Mouse (Mus musculus) cerebellum, adult (tissue): ENCODE data around the gene Erich2.
A peak's percentile ranks its signal among the peaks of the same experiment; 100 is the strongest.
"Not testable (repeated sequence)": the region's sequence is repeated elsewhere in the genome, so short reads cannot be mapped to it uniquely, and the experiment has no call there.

Experiments used
- ATAC-seq: cut with Nextera tagmentation; 2 replicates; pipeline ENCODE4 v1.9.2; 2017; ENCODE audit warnings: mild to moderate bottlenecking, moderate library complexity, mixed read lengths; ENCODE audit not compliant: insufficient number of reproducible peaks, low FRiP score, low TSS enrichment

Gene Erich2

DNA sequence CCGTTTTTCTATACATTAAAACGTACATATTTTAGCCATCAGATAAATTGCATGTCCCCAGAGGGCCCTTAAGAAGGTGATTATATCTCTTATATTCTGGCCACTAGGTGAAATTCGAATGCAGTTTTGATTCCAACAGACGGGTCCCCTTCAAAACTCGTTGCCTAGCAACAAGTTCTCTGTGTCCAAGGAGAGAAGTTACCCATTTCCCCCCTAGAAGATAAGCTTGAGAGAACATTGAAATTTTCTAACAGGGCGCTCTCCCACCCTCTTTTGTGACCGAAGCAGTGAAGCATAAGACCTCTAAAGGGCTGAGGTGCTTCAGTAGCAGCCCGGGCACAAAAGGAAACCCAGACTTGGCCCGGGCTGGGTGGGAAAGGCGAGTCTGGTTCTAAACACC, at the start of gene Erich2:
Erich2 (plus strand) TSS at position 324 of the 400 bp plus-strand sequence.
- no peak for ATAC-seq

DNA sequence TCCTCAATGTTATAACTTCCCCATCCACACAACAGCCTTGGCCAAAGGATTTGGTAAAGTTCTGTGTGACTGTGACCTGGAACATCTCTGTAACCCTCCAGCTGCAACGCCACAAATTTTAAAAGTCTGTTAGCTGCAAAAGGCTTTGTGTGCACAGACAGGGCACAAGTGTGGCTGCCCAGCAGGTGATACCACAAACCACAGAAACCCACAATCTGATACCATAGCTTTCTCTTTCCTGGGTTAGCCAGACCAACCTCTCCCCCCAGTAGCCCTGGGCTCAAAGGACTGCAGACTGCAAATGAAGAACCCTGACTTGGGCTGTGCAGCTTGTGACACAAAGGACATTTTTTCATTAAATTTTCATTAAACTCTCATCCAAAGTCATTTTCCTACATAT, 45.0 kb upstream of the Erich2 start:
- ATAC-seq: no peak

DNA sequence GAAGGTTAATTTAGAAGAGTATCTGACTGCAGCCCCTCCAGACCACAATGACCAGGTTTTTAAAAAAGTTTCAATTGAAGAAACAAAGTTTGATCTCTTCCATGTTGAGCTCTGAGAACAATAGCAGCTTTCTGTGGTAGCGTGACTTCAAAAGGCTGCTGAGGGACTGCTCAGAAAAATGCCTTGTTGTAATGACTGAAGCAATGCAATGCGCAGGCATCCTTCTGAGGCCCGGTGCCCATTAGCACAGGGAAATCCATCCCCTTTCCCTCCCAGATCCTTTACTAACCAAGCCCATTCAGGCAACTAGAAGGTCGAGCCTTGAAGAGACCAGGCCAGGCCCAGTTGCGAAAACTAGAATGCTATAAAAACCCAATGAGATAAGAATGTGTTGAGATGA, 37.5 kb upstream of the Erich2 start:
- no peak for ATAC-seq

DNA sequence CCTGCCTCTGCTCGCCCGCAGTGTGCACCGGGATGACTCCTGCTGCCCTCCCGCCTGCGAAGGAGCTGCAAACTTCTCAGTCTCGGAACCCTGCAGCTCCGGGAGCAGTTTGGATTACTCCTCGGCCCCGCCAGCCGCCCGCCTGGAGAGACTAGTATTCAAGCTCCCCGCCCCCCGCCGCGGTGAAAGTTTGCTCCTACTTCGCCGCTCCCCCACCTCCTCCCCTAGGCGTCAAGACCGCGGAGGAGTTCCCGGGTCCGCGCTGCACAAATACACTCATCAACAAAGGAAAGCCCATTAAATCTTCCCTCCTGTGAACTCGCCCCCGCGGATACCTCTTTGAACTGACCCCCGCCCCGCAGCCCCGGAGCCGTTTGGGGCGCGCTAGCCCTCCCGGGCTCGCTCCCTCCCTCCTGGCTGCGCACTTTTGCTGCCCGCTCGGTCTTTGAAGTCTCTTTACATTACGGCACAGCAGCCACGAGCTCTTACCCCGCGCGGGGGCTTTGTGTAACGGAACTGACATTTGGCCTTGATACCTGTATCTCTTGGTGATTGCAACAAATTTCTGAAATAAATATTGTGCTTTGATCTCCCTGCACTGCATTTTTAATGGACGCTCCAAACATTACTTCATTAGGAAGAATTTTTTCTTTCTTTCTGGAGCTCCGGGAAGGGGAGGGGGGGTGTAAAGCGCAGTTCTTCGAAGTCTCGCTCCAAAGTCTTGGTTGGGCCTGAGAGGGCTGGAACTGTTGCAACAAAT, 36.6 kb upstream of the Erich2 start:
- no peak for ATAC-seq

DNA sequence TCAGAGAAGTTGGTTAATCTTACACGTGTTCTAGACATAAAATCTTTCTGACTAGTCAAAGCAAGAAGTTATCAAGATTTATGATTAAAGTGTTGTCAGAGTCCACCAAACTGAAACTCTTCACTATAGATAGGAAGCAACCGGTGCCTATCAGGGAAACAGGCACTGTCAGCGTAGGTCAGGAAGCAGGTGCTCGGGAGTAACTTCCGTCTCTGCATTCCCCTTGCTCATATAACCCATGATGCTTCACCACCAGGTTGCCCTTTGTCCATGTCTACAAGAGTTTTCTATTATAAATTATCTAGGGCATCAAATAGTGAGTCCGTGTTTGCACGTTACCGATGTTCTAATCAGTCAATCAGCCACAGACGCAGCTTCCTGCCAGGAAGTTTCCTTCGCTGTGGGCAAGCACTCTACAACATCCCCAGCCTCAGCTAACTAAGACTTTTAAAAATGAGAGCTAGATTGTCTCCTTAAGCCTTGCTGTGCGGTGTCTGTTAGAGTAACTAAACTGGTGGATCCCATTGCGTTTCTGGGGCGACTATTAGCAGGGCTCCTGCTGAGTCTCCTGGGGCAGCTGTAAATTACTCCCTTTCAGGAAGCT, 10.8 kb upstream of the Erich2 start:
- ATAC-seq: no peak

DNA sequence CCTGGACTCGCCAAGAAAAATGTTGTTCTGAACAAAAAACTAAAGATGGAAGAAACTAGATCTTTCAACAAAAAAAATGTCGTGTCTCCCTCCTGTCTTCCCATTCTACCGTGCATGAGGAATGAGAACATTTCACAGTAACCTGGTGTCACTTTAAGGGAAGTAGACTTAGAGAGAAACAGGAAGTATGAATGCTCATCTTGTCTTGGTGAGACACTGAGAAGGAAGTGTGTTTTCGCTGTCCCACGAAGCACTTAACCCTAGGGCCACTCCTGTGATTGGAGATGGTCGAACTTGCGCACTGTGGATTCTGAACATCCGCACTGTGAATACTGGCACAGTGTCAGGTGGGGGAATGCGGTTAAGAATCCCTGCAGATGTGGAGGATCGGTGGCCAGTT, 5.2 kb upstream of the Erich2 start:
- ATAC-seq: no peak

DNA sequence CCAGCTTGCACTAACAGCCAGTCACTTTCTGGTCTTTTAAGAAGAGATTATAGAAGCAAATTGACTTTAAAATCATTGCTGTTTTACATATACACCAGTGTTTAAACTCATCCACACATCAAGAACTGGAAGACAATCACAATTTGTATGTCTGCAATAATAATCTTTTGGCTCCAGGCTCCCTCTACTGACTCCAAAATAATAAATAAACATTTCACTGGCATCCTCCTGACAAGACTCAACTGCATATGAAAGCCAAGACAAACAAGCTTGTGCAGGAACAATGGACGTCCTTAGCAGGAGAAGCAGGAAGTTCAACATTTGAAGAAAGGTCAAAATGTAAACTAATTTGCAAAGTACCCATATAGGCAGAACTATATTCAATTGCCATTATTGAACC, 3.4 kb upstream of the Erich2 start:
- no peak for ATAC-seq

DNA sequence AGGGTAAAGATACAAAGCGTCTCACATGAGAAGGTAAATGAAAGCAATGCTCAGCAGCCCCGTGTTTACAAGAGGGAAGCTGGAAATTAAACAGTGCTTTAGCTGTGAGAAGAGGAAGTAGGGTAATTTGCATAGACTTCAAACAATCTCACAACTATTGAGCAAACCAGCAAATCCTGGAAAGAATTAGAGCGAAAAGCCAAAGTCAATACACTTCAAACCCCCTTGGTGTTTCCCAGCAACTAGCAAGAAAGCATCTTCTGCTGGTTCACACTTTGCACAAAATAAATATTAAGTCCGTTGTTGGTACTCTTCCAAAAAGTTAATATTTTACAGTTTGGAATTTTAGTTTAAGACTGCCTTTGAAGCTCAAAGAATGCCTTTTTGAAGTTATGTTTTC, 2.7 kb upstream of the Erich2 start:
- no peak for ATAC-seq

DNA sequence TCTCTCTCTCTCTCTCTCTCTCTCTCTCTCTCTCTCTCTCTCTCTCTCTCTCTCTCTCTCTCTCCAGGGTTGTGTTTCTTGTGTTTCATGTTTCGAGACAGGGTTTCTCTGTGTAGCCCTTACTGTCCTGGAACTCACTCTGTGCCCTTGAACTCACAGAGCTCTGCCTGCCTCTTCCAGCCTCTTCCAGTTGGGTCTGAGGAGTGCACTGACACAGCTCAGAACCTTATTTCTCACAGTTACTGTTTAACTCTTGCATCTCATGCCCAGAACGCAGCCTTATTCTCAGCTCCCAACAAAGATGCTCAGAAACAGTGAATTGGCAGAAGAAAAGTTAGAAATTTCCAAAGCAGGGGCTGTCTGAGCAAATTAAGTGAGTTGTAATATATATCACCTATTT, 2.2 kb upstream of the Erich2 start:
- no peak for ATAC-seq

DNA sequence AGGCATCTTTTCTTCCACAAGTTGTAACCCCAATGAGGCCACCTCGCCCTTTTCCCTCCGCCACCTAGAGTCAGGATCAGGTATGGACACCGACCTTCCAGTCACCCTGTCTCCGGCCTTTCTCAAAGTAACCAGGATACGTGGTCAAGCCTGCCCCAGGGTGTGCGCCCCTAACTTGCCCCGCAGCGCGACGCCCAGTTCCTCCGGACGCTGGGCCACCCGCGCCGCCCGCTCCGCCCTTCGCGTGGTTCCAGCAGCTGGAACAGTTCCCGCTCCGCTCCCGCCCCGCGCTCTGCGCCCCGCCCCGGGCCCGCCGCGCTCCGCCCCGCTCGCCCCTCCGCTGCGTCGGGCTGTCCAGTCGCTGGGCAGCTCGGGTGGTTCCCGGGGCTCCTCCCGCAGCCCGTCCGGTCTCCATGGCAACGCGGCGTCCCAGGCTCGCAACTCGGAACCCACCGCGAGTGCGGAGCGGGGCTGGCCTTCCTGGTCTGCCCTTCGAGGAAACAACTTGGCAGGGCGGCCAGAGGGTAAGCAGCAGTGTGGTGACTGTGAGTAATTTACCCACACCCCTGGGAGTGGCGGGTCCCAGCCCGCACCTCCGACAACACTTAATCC, 508 bp downstream of the Erich2 start:
- peak; percentile 82 for ATAC-seq

DNA sequence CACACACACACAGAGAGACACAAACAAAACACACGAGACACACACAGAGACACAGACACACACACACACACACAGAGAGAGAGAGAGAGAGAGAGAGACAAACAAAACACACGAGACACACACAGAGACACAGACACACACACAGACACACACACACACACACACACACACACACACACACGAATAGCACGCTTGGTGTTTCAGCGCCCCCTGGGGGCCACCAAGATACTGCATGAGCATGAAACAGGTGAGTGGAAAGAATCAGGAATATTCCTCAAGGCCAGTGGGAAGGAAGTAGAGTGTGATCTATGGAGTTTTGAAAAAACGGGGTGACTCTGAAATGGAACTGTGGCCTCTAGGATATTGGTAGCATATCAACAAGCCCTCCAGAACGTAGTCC, 29.7 kb downstream of the Erich2 start:
- ATAC-seq: not testable (repeated sequence)

DNA sequence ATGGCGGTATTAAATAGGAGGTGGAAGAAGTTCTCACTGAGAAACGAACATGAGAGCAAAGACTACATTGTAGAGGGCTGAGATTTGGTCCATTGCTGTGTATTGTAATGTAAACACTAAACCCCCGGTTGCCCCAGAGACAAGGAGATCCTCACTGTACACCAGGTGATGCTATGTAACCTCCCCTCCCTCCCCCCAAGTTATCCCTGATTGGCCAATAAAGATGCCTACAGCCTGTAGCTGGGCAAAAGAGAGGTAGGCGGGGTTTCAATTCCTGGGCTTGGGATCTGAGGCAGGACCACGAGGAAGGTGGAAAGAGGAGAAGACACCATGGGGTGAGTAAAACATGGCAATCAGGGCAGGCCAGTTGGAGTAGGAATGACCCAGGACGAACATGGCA, 42.1 kb downstream of the Erich2 start:
- no peak for ATAC-seq

DNA sequence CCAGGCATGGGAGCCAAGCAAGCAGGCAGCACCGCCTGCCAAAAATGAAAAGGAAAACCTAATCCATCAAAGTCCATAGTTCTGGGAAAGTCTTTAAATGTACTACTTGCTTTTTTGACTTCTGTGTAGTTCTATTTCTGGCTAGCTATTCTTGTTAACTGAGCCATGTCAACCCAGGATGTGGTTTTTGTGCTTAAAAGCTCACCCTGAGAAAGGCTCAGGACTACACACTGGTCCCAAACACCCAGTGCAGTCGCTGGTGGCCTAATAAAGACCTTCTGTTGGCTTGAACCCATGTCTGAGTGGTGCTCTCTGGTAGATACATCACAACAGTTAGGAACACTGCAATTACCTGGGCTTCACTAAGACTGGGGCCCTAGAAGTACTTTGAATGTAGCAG, 42.8 kb downstream of the Erich2 start:
- no peak for ATAC-seq

DNA sequence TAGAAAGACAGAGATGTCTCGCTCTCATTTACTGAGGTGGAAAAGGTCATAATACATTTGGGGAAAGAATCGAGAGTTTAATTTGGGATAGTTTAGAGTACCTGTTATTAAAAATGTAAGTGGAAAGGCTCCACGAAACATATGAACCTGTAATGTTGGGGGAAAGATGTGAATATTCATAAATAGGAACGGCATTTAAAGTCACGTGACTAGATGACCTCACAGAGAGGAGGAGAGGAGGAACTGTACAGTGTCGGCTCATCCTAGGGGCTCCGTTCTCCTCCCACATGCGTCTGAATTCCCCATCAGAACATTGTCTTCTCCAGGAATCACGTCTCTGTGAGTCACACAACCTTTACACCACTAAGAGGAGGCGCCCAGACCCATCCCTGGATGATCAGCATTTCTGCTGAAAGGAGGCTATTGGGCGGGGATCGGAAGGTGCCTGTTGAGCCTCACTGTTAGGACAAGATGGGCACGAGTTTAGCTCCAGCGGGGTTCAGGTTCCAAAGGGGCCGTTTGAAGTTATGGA, 43.5 kb downstream of the Erich2 start:
- no peak for ATAC-seq

DNA sequence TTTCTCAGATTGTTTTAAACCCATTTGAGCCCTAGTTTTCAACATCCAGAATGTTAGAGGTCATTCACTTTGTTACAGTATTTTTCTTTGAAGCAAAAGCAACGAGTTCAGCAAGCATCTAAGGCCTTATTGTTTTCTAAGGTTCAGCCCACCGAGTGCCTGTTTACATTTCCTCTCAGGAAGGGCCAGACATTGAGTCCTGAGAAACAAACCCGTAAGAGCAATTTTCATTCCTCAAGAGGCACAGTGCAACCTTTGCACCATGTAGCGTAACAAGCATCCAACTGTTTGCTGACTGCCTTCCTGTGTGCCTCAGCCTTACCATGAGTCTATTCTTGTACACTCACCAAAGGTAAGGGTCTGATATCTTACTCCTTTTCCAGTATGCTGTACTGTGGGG, 44.2 kb downstream of the Erich2 start, which contains the start of gene Gad1:
Gad1 (plus strand) TSS at position 301 of the 400 bp plus-strand sequence.
- no peak for ATAC-seq

DNA sequence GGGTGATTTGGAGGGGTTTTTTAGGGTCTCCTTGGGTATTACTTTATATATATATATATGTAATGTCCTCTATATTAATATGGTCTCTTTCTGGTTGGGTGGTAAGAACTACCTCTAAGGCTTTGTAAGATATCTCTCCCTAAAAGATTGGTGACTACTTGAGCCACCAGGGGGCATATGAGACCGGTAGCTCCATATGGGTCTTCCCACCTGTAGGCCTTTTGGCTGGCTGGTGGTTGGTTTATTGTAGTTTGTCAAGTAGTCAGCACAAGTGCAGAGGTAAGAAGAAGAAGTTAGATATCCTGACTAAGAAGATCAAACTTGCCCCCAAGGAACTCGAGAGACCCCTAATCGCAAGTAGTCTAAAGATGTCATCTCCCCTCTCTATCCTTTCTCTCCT, 45.2 kb downstream of the Erich2 start:
- ATAC-seq: no peak

DNA sequence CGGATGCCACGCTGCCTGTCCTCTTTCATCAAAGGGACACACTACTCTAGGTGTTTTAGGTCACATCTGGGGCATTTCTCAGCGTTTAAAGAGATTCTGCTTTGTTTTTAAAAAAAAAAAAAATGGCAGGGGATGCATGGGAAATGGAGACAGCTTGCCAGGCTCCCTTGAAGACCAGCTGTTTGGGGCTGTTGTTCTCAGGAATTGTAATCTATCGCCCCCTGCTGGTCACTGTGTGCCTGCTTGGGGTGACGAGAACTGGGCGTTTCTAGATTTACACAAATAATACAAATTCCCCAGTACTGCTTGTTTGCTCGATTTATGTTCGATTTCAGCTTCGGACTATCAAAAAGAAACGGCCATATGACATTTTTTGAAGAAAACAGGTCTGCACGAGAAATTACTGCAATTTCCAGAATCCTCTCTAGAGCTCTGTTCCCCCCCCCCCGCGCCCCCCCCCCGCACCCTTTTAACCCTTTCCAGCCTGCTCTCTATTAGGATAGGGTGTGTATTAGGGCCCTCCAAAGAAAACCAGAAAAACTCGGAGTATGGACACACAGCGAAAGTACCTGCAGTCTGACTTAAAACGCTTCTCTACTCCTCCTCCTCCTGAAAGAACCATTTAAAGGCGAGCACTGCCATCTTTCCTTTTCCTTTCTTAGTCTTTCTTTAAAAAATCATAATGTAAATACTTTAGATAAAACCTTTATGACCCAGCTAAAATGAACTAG, 49.7 kb downstream of the Erich2 start:
- ATAC-seq: no peak

DNA sequence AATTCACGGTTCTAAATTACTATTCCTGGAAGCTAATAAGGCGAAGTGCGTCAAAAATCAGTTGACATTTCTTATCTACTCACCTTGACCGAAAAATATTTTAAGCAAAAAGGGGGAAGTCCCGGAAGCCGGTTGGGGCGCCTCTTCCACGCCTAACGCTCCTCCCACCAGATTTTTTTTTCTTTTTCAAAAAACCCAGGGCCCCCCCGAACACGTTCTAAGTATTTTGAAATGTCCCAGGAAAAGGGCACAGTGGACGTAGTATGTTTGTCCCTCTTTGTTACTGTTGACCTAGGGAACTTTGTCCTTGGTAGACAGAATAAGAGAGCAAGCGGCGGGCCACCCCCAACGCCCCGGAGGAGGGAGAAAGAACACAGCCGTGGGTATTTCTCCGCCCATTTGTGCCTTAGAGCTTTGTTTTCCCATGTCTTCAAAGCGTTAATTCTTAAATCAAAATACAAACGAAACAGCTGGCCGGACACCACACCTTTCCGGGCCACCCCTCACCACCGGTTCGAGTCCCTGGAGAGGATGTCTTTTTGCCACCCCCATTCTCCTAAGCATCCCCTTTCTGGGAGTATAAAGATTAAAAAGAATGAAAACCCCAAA, 50.3 kb downstream of the Erich2 start:
- ATAC-seq: no peak

DNA sequence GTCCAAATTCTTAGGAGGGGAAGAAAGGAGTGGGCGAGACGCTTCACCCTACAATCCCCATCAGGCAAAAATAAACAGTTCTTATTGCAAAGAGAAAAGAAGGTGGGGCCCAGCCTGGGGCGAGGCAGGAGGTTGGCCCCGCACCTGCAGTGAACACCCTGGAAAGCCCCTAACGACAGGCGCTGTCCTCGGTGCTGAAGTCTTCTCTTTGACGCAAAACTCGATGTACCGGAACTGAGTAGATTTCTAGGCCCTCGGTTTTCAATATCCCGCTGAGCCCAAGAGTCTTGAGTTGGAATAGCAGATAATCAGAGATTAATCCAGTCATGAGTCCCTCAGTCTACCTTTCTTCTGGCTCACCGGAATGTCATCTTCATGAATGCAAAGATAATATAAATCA, 50.9 kb downstream of the Erich2 start:
- no peak for ATAC-seq

DNA sequence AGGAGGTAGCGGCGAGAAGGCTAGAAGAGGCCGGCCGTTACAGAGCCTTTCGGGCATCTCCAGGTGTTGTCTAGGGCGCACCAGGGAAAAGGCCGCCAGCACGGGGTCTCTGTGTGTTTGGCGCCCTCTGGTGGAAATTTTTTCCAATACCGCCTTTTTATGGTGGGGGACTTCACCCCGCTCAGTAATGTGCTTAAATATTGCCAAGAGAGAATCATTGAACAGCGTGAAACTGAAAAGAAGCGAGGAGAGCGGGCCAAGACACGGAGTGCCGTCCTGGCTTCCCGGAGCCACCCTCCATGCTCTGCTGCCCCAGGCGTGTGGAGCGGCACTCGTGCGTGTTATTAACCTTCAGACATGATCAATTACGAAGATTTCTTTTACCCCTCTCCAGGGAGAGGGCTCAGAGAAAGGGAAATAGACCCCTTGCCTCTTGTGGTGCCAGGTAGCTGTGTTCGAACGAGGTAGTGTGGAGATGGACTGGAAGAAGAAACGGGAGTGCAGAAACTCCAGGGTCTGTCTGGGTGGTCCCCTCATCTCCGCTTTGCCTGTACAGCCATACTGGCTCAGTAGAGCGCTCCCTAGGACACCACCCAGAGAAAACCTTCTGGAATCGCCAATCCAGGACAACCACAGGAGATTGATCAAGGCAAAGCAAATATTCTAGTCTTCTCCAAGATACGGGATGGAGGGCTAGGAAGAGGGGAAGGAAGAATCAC, 52.6 kb downstream of the Erich2 start:
- no peak for ATAC-seq
